Mouse (Mus musculus): Measurements from ENCODE around the gene Mical3.

Gene Mical3

DNA sequence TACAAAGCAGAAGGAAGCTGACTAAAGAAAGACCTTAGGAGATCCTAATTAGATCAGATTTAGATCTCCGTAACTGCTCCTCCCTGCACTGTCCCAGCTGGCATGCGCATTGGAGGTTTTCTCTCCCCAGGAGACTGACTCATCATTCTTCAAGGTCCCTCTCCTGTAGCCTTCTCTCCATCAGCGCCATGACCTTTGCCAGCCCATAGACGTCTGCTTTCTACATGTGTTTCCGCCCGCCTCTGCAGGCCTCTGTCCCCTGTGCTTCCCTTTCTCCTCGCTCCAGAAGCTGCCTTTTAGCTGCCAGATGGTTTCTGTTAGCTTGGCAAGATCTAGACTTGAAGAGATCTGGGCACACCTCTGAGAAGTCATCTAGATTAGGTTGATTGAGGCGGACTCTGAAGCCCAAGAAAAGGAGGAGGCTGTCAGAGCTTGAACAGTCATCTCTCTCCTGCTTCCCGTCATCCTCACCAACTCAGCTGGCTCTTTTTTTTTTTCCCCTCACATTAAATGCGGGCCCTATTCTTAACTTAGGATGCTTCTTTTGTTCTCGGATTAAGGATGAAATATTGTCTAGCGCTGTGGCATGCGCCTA is 14.3 kb upstream of the Mical3 start:
- DNase-seq, result no peak

DNA sequence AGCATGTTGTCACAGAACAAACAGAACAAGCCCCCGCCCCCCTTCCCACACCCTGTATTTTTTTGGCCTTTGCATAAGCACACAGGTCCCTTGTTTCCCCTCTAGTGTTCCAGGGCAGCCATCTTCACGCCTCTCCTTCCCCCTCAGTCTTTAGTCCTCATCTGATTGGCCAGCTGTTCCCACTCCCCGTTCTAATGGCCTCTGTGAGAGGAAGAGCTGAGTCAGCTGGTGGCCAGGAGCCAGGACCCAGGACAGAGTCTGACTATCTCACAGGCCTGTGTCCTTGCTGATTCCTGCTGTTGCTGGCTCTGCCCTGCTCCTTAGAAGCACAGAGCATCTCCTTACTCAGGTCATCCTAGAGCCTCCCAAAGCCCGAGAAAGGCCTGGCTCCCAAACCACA is 13.3 kb upstream of the Mical3 start:
- DNase-seq, result peak; percentile 81 to 82

DNA sequence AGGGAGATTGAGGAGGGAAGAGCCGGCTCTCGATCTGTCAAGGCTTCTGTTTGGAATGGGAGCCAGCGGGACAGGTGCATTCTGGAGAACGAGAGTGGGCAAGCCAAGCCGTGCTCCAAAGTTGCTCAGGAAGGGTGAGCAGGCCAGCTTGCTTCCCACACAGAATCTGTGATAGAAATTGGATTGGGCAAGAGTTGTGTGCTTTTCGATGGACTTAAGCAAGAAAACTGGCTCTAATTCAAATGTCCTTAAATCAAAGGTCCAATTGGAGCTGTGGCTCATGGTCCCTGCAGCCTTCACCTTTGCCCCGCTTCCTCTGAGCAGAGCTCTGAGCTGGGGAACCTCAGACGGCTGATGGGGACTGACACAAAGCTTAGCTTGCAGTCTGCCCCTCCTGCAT is 12.6 kb upstream of the Mical3 start:
- DNase-seq, result peak; percentile 70 to 85

DNA sequence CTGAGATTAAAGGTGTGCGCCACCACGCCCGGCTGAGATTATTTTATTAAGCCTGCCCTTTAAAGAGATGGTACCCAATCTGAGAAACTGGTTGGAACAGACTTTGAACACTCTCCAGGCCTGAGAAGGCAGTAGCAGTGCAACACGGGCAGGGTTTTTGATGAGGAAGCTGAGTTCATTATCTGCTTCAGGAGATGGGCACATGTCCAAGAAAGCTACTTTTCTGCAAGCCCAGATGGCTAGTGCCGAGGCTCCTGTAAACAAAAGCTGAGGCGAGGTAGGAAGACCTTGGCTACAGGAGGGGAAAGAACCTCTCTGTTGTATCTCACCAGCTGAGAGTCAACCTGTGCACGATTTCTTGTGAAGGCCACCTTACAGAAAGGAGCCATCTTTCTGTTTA is 11.5 kb upstream of the Mical3 start:
- DNase-seq, result no peak

DNA sequence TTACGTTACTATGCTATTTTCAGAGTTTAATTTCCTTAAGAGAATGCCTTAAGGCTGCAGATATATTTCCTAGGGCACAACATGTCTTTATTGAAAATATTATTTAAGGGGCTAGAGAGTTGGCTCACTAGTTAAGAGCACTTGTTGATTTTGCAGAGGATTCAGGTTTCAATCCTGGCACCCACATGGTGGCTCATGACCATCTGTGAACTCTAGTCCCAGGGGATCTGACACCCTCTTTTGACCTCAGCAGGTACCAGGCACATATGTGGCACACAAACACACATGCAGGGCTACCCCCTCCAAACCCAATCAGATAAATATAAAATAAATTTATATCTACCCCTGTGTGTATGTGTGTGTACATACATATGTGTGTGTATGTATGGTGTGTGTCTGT is 8.5 kb upstream of the Mical3 start:
- no peak for DNase-seq

DNA sequence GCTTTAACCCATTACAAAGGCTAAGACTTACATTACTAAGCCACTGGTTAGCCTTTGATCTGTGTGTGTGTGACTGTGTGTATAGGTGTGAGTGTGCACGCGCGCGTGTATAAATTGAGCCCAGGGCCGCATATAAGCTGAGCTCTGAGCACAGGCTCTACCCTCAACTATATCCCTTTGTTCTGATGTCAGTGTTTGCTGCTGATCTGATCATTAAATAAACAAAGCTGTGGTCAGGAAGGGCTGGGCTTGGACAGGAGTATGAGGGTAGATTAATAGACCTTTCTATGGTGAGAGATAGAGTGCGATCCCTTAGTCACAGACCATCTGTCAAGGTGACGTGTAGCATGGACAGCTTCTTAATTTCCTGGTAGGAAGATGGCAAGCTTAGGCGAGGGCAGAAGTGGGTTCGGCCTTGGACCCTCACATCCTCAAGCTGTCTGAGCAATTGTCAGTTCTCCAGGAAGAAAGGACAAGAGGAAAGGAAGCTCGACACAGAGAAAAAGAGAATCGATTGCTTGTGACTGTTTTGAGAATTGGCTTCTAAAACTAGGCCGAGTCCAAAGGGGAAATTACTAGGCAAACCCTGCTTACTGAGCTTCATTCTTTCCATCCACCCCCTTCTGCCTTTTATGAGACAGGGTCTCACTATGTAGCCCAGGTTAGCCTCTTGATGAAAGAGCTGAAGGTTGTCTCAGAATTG is 7.7 kb upstream of the Mical3 start:
- DNase-seq, result no peak

DNA sequence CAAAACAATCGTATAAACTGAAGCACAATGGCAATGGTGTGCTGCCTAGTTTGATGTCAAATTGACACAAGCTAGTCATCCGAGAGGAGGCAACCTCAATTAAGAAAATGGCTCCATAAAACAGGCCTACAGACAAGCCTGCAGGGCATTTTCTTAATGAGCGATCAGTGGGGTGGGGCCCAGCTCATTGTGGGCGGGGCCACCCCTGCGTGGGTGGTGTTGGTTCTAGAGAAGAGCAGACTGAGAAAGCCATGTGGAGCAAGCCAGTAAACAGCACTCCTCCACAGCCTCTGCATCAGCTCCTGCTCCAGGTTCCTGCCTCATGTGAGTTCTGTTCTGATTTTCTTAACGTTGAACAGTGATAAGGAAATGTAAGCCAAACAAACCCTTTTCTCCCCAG is 6.4 kb upstream of the Mical3 start:
- DNase-seq, result no peak

DNA sequence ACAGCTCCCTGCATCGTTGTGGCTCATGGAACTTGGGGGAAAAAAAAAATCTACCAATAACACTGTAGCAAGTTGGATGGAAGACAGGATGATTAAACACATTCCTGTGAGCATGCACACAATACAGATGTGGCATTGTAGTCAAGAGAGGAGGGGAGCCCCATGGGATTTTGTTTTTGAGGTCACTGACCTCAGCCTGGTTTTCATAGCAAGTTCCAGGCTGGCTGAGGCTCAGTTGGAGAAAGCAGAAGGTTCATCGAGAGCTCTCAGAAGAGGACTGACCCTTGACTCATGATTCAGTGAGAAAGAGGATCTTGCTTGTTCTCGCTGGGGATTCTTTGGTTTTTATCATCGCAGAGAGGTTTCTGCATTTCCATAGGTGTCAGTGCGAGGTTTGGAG is 4.1 kb upstream of the Mical3 start:
- DNase-seq, result no peak

DNA sequence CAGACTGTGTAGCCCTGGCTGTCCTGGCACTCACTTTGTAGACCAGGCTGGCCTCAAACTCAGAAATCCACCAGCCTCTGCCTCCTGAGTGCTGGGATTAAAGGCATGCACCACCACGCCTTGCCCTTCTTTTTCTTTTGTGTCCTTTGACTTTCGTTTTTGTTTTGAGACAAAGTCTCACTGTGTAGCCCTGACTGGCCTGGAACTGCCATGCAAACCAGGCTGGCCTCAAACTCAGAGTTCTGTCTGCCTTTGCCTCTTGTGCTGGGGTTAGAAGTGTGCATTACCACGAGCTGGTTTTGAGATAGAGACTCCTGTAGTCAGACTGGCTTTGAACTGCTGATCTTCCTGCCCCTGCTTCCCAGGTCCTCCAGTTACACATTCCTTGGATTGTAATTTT is 3.5 kb upstream of the Mical3 start:
- no peak for DNase-seq

DNA sequence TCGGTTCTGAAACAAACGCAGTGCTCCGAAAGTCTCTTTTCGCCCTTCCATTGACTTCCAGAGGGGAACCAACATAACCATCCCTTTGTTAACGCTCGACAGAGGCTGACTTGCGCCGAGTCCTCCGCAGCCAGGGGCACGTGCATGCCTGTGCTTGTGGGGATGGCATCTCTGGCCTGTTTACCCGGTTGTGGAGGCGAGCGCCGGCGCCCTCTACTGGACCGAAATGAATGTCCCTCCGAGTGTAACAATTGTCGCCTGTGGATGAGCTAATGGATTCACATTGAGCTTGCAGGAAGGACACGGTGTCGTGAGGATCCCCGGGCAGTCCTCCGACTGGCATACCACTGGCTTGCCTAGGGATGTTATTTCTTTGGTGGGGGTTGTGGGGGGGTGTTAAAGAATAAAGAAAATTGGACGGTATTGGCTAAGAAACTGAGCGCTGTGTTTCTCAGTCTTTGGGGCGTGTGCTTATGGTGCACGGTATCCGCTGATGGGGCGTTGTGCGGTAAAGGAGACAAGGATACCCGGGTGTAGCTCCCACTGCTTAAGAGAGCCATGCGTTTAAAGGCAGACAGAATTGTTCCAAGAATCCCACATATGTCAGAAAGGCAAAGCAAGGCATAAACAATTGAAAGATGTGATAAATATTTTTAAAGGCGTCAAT is 627 bp downstream of the Mical3 start:
- DNase-seq, result peak; percentile 74 to 86

DNA sequence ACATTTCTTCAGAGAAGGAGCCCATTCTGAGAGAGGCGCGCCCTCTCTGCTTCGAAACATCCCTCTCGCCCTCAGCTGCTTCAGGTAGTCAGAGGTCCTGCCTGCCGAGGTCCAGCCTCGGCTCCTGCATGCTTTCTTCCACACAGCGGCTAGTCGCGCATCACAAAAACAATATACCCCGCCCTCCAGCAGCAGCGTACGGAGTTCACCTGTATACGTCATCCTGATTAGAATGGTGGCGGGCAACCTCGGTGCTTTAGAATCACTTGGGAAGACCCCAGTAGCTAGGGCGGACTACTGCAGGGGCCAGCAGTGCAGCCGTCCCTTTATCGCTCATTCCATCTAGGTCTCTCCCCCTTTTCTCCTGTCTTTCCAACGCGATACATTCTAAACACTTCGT is 1.3 kb downstream of the Mical3 start:
- DNase-seq, result no peak

DNA sequence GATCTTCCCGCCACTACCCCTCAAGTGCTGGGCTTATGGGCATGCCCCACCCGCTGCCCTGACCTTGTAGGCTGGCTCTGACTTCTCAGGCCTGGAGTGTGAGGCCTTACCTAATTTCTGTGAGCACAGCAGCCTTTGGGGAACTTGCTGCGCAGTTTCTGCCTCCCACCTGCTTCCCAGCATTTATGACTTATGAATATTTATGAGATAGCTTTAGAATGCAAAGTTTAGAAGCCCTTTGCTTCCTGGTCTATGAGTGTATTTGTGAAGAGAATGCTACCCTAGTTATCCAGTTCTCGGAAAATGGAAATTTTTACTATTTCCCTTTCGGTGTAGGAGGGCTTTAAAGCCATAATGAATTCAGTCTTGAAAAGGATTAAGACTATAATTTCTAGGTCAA is 2.1 kb downstream of the Mical3 start:
- peak in 1 of 2 experiments; percentile 60 for DNase-seq

DNA sequence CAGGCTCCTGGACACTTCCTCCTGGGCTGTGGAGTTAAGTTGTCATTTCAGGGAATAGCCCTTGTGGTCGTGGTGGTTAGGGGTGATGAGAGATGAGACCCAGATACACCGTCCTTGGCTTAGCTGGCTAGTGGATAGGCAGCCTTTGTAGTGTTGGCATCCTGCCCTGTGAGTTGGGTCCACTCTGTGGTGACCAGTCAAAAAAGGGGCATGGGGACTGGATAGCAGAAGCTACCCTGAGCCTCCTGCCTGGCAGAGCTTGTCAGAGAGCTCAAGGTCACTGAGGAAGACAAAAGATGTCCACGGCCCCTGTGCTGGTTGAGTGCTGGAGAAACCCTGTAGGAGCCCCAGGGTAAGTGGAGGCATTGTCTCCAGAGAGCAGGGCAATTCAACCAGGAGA is 3.1 kb downstream of the Mical3 start:
- no peak for DNase-seq

DNA sequence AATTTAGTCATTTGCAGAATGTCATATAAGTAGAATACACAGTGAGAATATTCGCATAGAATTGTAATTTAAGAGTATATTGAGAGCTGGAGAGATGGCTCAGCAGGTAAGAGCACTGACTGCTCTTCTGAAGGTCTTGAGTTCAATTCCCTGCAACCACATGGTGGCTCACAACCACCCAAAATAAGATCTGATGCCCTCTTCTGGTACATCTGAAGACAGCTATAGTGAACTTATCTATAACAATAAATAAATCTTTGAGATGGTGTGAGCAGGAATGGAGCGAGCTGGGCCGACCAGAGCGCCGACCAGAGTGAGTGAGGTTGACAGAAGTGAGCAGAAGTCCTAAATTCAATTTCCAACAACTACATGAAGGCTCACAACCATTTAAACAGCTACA is 4.6 kb downstream of the Mical3 start:
- no peak for DNase-seq

DNA sequence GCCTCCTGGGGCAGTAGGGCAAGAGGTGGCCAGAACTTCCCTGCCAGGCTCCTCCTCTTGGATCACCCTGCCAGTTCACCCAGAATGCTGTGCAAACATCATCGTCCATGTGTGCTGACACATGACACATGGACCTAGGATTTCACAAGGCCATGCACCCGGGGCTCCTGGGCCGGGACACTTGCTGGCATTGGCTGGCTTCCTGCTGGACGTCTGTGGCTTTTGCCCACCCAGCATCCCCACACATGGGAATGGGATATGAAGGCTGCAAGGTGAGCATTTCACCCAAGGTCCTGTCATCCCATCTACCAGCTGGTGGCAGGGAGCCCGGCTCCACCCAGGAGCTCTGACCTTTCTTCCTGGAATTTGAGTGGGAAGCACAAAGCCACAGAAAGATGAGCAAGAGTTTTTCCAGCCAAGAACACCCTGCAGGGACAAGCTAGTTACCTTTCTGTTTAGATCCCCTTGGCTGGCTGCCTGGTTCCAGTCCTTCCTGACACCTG is 8.0 kb downstream of the Mical3 start:
- peak; percentile 83 to 91 for DNase-seq

DNA sequence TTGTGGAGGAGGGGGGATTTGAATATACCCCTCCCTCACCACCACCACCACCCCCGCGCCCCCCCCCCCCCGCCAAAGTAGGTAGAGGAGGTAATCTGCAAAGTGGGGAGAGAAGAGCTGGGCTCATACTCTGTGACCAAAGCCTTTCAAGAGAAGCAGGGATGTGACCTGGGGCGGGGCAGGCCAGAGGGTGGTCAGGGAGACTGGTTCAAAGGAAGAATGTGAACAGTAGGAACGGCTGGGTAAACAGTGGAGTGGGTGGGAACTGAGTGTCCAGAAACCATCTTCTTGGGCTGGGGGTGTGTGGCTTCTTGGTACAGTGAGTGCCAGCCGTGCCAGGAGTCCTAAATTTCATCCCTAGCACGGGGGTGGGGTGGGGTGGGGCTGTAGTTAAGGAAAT is 10.0 kb downstream of the Mical3 start:
- DNase-seq, result no peak

DNA sequence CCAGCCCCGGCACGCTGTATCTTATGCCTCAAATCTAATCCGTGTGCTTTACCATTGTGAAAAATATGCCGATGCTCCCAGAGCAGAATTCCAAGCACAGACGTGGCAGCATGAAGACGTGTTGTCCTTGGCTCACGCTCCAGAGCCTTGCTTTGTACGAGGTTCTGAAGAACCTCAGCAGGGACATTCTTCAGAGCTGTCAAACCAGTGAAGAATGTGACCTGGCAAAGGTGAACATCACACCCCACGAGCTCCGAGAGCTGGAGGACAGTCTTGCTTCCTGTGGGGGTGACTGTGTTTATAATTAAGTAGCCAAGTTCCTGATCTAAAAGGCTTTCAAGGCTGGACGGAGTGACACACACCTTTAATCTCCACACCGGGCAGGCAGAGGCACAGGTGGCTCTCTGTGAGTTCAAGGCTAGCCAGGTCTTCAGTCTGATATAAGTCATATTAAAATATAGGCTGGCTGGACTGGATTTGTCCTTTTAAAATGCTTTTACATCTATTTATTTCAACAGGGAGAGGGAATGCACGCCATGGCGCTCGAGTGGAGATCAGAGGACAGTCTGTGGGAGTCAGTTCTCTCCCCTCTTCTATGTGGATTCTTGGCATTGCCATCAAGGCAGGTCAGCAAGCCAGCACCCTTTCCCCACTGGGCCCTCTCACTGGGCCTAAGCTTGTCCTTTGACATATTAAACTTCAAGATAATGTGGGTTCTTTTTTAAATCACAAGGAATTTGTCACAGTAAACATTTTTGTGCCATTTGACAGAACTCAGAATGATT is 12.6 kb downstream of the Mical3 start:
- DNase-seq, result no peak

DNA sequence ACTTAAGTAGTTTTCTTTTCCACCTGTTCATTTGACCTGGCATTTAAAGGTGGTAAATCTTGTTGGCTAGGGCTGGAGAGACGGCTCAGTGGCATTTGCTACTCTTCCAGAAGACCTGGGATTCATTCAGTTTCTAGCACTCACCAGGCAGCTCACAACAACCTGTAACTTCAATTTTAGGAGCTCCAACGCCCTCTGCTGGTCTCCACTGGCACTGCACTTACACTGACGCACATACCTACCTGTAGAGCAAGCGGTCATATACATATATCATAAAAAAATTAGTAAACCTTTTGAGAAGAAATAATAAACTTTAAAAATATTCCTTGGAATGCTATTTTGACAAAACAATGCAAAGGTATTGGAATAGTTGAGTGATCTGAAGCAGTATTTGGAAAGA is 13.7 kb downstream of the Mical3 start:
- DNase-seq, result no peak

DNA sequence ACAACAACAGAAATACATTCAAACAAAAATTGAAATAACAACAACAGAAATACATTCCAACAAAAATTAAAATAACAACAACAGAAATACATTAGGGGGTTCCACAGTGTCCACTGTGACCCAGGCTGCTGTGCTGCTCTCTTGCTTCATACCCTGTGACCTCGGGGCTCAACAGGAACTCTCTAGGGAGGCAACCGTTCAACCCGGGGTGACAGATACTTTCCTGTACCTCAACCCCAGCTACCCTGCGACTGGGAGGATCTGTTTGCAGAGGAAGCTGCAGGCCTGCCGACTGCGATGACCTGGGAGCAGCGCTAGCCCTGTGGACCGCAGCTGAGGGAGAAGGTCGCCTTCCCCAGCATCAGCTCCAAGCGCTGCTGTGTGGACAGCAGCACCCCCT is 14.4 kb downstream of the Mical3 start:
- no peak for DNase-seq

DNA sequence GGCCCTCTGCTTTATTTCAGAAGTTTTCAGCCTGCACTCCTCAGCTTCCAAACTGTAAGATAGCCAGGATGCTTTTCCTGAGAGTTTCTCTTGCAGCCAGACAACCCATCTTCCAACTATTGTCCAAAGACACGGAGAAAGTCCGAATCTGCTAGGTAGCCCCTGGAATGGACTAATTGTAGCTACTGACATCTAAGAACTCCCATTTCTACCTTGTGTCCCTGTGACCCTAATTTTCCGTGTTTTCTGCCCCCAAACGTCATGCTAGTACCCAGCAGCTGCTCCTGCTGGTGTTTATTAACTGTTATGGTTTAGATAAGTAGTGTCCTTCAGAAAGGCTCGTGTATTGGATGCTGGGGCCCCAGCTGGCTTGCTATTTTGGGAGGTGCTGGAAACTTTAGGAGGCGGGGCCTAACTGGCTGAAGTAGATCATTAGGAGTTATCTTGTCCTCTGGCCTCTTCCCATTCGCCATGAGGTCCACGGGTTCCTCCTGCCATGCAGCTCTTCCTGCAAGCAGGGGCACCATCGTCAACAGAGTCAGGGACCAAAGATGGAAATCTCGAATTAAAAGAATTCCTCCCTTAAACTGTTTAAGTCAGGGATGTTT is 19.2 kb downstream of the Mical3 start:
- DNase-seq, result no peak

DNA sequence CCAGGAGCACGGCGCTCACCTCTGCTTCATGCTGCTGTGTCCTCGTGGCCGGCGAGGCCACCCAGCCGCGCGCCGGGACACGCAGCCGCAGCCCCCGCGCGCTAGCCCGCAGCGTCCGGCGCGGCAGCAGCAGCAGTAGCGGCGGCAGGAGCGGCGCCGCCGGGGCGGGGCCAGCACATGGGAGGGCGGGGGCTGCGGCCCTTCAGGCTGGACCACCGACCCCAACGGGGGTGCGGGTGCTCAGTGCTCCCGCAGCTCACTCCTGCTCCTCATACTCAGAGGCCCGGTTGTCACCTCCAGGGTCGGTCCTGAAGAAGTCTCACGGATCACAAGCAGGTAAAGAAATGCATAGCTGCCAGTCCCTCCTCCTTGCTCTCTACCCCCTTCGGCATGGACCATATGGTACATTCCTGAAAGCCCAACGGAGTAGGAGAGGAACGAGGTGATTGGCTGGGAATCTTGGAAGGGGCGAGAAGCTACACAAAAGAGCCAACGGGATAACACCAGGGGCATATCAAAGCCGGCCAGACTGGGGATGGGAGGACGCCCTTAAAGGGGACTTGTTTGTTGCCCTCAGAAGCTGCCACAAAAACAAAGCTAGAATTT is 20.7 kb downstream of the Mical3 start:
- DNase-seq, result peak; percentile 92 to 97

DNA sequence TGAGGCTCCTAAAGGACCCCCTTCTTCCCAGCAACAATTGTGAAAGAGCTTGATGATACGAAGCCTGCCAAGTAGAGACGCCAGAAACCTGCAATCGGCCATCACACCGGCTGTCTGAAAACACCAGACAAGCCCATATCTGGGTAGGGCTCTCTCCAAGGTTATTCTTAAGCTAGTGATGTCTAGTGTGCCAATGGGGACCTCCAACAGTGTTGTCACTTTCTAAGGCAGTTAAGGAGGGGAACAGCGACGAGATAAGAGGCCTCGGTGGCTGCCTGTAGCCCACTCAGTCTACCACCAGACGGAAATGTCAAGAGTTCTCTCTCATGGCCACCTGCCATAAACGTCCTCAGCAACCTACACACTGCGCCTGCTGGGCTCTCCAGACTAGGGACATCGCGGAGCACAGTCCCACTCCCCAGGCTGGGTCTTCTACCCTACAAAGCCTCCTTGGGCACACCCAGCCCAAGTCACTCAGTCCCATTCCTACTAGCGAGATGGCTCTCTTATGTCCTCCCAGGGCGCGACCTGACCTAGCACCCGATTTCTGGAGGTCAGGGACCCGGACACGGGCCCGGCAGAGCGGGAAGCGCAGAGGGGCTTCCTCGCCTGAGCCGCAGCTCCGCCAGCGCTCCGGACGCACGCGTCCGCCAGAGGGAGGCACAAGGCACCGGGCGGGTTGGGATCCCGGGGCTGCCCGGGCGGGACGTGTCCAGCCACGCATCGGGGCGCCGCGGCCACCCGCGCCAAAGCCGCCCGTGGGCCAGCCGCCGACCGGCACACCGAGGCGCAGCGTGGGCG is 21.4 kb downstream of the Mical3 start:
- no peak for DNase-seq

Data from kidney, adult 8-10 months (tissue).